Mouse (Mus musculus) myocyte (in vitro differentiated cells): ENCODE results near the gene Tarbp2.

Source experiments
- E2F4 ChIP-seq: IDR thresholded peaks from one replicate; pipeline ENCODE4 v1.6.1; 2011; ENCODE audit warnings: mild to moderate bottlenecking, control low read depth, moderate library complexity; ENCODE audit not compliant: insufficient read depth
- MYOD1 ChIP-seq, 3 experiments: IDR thresholded peaks; one replicate each; pipeline ENCODE4 v1.6.1; 2011; ENCODE audit warnings: control low read depth in 2 of 3, low read depth in 2 of 3, mild to moderate bottlenecking in 2 of 3, moderate library complexity in 1 of 3; ENCODE audit not compliant: insufficient read length in 2 of 3, control insufficient read depth in 1 of 3
- POLR2AphosphoS2 ChIP-seq: IDR thresholded peaks from one replicate; pipeline ENCODE4 v1.6.1; 2011; ENCODE audit warnings: low read depth, control low read depth; ENCODE audit not compliant: insufficient read length
- USF1 ChIP-seq: IDR thresholded peaks from one replicate; pipeline ENCODE4 v1.6.1; 2011; ENCODE audit warnings: low read depth, mild to moderate bottlenecking, control low read depth, moderate library complexity

- no peak for TF ChIP-seq USF1
- no peak for TF ChIP-seq E2F4
- no peak for TF ChIP-seq POLR2AphosphoS2
- TF ChIP-seq MYOD1 (IDR thresholded peaks at IDR 0.05; ENCODE audit: control insufficient read depth in 1 of 3, insufficient read length in 2 of 3, low read depth in 2 of 3), result no peak
These were observed 5.5 kb upstream of the Tarbp2 start for GRCm38 (mm10) chr15:102512471-102512870.
